Comparison of ENCODE assay signal across 16 mouse cellular contexts in the genomic region with DNA sequence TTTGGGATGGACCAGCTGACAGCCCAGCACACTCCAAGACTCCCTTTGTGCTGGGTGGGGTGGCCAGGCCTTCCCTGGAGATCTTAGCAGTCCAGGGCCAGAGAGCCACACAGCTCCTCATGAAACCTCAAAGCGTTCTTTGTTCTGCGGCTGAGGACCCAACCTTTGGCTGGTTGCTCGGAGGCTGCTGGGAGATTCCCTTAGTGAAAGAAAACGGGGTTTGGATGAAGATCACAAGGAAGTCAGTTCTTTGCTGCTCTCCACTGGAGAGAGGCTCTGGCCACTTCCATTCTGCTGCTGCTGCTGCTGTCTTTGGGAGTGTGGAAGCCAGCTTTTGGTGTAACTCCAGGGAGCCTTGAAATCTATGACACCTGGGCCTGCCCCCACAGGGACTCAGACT. TPM values are rescaled to one million over a fixed set of nuclear protein-coding genes. Genes with fewer than 3 reads are reported as not detected.
DNase-seq lines count a peak whose midpoint lies in the region; ATAC-seq and TF ChIP-seq lines count a peak whose summit lies in the region.
"Had no signal": no experiment of that assay in that cellular context is flagged by ENCODE, and none has a peak within 500 bp of the region (broad histone marks: within the 10 kb centered on the region; RNA-seq: fewer than 3 reads in every experiment).

No protein-coding gene starts in this region.

- TF ChIP-seq CTCF in layer of hippocampus, adult 2 months (conservative IDR thresholded peaks at IDR 0.05) = no peak
- TF ChIP-seq CTCF in liver, postnatal 0 days (IDR thresholded peaks at IDR 0.05; ENCODE audit: low read depth) = no peak

- peaks cover 15% of the 10 kb centered on the region; the same call in 1 of the 2 replicates for H3K4me1 ChIP-seq in hindbrain, embryonic 14.5 days (replicated peaks; ENCODE audit: control insufficient read depth, insufficient read depth, low read length)
- no peaks in the 10 kb centered on the region for H3K4me1 ChIP-seq in liver, postnatal 0 days (ENCODE audit: insufficient read depth)

- H3K9me3 ChIP-seq in hindbrain, embryonic 14.5 days (ENCODE audit: control insufficient read depth, low read length) = no peaks in the 10 kb centered on the region
- H3K9me3 ChIP-seq in liver, postnatal 0 days (ENCODE audit: low read length) = no peaks in the 10 kb centered on the region
- H3K9me3 ChIP-seq: heart, embryonic 10.5 days; intestine, embryonic 15.5 days had no signal

- H3K36me3 ChIP-seq in hindbrain, embryonic 14.5 days (replicated peaks; ENCODE audit: control insufficient read depth, insufficient read depth) = no peaks in the 10 kb centered on the region
- no peaks in the 10 kb centered on the region for H3K36me3 ChIP-seq in liver, postnatal 0 days (replicated peaks; ENCODE audit: insufficient read depth, low read length)
- H3K36me3 ChIP-seq: heart, embryonic 10.5 days; intestine, embryonic 15.5 days; limb, embryonic 12.5 days had no signal

- 57% methylated on average over 4 of the region's 4 CpGs for WGBS in hindbrain, embryonic 14.5 days
- 72% methylated on average over 4 of the region's 4 CpGs for WGBS in liver, postnatal 0 days (ENCODE audit: insufficient replicate concordance)

- no peak overlapping the region for H3K4me2 ChIP-seq in hindbrain, embryonic 14.5 days (replicated peaks)
- H3K4me2 ChIP-seq in liver, postnatal 0 days (ENCODE audit: low read depth, low read length) = no peak overlapping the region
- H3K4me2 ChIP-seq: intestine, embryonic 15.5 days; limb, embryonic 12.5 days had no signal

- H3K4me3 ChIP-seq in layer of hippocampus, adult 2 months = no peak overlapping the region
- no peak overlapping the region for H3K4me3 ChIP-seq in hindbrain, embryonic 14.5 days (replicated peaks; ENCODE audit: low read length)
- no peak overlapping the region for H3K4me3 ChIP-seq in liver, postnatal 0 days (ENCODE audit: low read depth, low read length)
- H3K4me3 ChIP-seq: heart, embryonic 10.5 days; intestine, embryonic 15.5 days; limb, embryonic 12.5 days had no signal

- peak overlapping the region; percentile 32; the same call in 1 of the 2 replicates for H3K27ac ChIP-seq in layer of hippocampus, adult 2 months
- peak overlapping the region; percentile 29; the same call in 1 of the 2 replicates for H3K27ac ChIP-seq in hindbrain, embryonic 14.5 days
- no peak overlapping the region for H3K27ac ChIP-seq in liver, postnatal 0 days (ENCODE audit: low read depth)
- H3K27ac ChIP-seq: heart, embryonic 10.5 days; intestine, embryonic 15.5 days; liver, embryonic 14.5 days; macrophage had no signal

- no peaks in the 10 kb centered on the region for H3K27me3 ChIP-seq in hindbrain, embryonic 14.5 days (ENCODE audit: control insufficient read depth, insufficient read depth, low read length)
- H3K27me3 ChIP-seq in liver, postnatal 0 days (ENCODE audit: insufficient read depth, low read length) = no peaks in the 10 kb centered on the region
- H3K27me3 ChIP-seq: intestine, embryonic 15.5 days; limb, embryonic 12.5 days had no signal

- no peak for TF ChIP-seq EP300 in liver, postnatal 0 days (IDR thresholded peaks at IDR 0.05; ENCODE audit: low read depth)

- no peak overlapping the region for H3K9ac ChIP-seq in hindbrain, embryonic 14.5 days
- H3K9ac ChIP-seq in liver, postnatal 0 days (replicated peaks) = no peak overlapping the region
- H3K9ac ChIP-seq: intestine, embryonic 15.5 days; liver, embryonic 14.5 days had no signal

- ATAC-seq in hindbrain, embryonic 14.5 days (ENCODE audit: low FRiP score) = no peak
- no peak for ATAC-seq in liver, postnatal 0 days
- ATAC-seq: intestine, embryonic 15.5 days had no signal

- DNase-seq in layer of hippocampus, adult 2 months (ENCODE audit: low spot score in 2 of 2) = no peak
- no peak for DNase-seq in layer of hippocampus, adult 11-12 months (ENCODE audit: low spot score)
- peak; percentile 65 to 71 for DNase-seq in right cerebral cortex, postnatal 10 days (ENCODE audit: low spot score in 2 of 2)
- no peak for DNase-seq in right cerebral cortex, postnatal 14 days
- no peak for DNase-seq in hindbrain, embryonic 14.5 days (ENCODE audit: low spot score)
- no peak for DNase-seq in urinary bladder, adult 2 months (ENCODE audit: low spot score)
- no peak for DNase-seq in liver, postnatal 0 days
- DNase-seq: cerebellum, postnatal 36 days; gastrocnemius, postnatal 36 days; heart, postnatal 14 days; right cerebral cortex, postnatal 25 days had no signal

RNA-seq across cellular contexts. Expression of gene Axin2, which starts 53.3 kb away (rescaled TPM):
- 10 to 100 TPM; 31.1 to 32.7 TPM for total RNA-seq in layer of hippocampus, adult 2 months (2021)
- 9.0 and 11.7 TPM in 2 replicates for polyA plus RNA-seq in hindbrain, embryonic 14.5 days (2014; fragmentation: Nextera tagmentation; extraction: Ambion mirVana)
- polyA plus RNA-seq in urinary bladder, adult 2 months (2012; rRNA removed) = 11.3 and 12.4 TPM in 2 replicates
- polyA plus RNA-seq in liver, postnatal 0 days (2015; fragmentation: Nextera tagmentation; extraction: Ambion mirVana) = 0.47 and 0.63 TPM in 2 replicates
- polyA plus RNA-seq: macrophage had no signal

Comparison
In these comparisons a context has a peak if more than half of its experiments do, and no peak if none do; other contexts are left out.
1. DNase-seq: peak in right cerebral cortex, postnatal 10 days (2 of 2); none in layer of hippocampus, adult 2 months (0 of 2), layer of hippocampus, adult 11-12 months (single experiment), right cerebral cortex, postnatal 14 days (single experiment), hindbrain, embryonic 14.5 days (single experiment), urinary bladder, adult 2 months (single experiment) and liver, postnatal 0 days (single experiment).